Mouse (Mus musculus): ENCODE results near the gene Ceacam15.
"Not testable (repeated sequence)": the region's sequence is repeated elsewhere in the genome, so short reads cannot be mapped to it uniquely, and the experiment has no call there.

Gene Ceacam15

DNA sequence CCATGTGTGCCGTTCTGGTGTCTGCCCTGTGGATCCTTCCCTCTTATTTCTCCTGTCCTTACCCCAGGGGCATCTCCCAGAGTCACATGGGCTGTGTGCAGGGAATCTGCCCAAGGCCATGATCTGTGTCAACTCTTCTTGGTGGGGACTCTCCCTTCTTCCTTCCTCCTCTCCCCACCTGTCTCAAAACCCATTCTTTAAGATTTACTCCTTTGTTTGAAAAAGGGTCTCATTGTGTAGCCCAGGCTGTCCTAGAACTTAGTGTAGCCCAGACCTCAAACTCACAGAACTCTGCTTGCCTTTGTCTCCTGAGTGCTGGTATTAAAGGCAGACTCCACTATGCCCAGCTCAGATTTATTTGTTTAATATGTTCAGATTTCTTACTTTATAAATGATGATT lies at the start of gene Ceacam15:
Gene Ceacam15 (minus strand): TSS at position 101 of the 400 bp plus-strand sequence.
- no peak for DNase-seq

GRCm38 (mm10) chr7:16722490-16722889 lies 47.0 kb upstream of the Ceacam15 start:
- not testable (repeated sequence) for DNase-seq

- DNase-seq = no peak
Observed at GRCm38 (mm10) chr7:16721629-16722028, 46.1 kb upstream of the Ceacam15 start, which contains the start of gene Ceacam9. Gene Ceacam9, plus strand, starts transcription at chr7:16721929.

DNA sequence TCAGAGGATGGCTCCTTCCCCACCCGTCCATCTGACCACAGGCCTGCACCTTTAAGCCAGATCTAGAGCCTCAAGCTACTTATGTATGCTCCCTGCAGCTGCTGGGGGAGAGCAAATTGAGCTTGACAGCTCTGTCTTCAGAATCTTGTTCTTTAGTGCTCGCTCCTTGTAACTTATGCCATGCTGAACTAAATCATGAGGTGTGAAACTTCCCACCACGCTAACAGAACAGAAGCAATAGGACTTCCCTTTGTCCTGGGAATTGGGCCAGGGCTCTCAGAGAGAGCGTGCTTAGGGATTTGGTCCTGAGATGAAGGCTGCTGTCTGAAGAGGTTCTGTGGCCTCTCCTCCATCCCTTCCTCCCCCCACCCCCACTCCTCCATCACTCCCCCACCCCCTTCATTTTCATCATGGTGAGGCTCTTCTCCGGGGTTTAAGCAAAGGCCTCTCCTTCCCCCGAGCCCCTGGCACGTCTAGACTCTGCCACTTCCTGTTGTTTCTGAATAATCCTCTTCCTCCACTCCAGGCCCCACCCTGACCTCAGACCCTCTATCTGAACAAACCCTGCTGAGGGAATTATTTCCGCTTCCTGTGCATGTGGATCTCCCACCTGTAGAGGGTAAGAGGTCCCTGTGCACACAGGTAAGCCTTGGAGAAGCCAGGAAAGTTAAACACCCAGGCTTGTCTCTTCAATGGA lies 41.1 kb upstream of the Ceacam15 start:
- not testable (repeated sequence) for DNase-seq

DNA sequence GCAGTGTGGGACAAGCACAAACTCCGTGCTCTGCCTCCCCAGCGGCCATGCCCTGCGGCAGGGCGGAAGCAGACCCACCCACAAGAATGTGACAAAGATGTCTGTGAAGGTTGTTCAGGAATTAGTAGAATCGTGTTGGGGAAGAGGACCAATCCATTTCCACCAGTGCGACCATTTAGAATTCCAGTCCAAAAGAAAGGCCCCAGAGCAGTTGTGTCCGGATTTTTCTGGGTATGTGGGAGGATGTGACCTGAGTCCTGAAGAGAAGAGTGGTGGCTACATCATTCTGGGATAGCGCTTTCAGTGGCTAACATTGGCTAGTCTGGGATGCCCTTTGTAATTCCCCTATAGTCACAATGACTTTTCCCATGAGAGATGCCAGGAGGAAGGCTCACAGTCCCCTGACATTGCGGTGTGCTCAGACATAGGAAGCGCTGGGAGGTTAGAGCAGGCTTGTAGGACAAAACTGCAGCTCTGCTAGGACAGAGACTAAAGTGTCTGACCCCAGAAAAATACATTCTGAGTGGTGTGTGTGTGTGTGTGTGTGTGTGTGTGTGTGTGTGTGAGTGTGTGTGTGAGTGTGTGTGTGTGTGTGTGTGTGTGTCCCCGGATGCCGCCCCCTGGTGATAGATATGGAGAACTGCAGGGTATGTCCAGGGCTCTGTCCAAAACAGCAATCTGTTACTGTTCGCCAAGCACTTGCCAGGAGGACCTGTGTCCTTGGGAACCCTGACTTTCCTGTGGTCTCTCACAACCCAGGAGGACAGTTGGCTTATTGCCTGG lies 37.3 kb upstream of the Ceacam15 start:
- DNase-seq = no peak

- no peak for DNase-seq
Observed at GRCm38 (mm10) chr7:16710604-16711003, 35.1 kb upstream of the Ceacam15 start.

DNA sequence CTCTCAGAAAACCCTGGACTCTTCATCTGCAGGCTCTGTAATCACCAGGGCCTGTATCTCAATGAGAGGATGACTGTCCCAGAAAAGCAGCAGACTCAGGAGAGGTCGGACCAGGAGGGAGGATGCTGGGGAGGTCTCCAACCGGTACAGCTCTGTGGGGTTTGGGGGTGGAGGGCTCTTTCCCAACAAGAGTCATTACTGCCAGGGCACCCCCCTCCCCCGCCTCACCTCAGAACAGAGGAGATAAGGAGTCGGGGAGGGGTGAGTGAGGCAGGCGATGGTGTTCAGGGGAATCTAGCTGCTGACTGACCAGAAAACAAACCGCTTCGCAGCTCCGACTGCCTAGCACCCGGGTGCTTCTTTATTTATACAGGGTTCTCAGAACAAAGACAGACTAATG lies 32.7 kb upstream of the Ceacam15 start:
- DNase-seq = no peak

DNA sequence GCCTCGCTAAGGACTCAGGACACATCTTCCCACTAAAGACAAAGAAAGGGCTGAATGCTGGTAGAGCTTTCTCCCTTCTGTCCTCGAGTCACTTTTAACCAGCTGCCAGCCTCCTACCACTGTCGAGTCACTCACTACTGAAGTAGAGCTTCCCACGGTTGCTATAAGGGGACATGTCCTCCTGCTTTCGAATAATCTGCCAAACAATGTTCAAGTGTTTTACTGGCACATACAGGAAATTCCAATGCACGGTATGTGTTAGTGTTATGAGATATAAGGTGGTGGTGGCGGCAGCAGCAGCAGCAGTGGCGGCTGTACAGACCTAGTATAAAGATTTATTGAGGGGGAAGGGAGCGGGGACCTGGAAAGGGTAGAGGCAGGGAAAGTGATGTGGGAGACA lies 30.9 kb upstream of the Ceacam15 start:
- DNase-seq = no peak

- no peak for DNase-seq
Observed at GRCm38 (mm10) chr7:16700583-16700982, 25.1 kb upstream of the Ceacam15 start.

- DNase-seq = no peak
Observed at GRCm38 (mm10) chr7:16699042-16699441, 23.5 kb upstream of the Ceacam15 start.

GRCm38 (mm10) chr7:16695025-16695424 lies 19.5 kb upstream of the Ceacam15 start:
- DNase-seq = no peak

- no peak for DNase-seq
Observed at GRCm38 (mm10) chr7:16689196-16689595, 13.7 kb upstream of the Ceacam15 start.

GRCm38 (mm10) chr7:16680194-16680593 lies 4.7 kb upstream of the Ceacam15 start:
- DNase-seq = not testable (repeated sequence)

DNA sequence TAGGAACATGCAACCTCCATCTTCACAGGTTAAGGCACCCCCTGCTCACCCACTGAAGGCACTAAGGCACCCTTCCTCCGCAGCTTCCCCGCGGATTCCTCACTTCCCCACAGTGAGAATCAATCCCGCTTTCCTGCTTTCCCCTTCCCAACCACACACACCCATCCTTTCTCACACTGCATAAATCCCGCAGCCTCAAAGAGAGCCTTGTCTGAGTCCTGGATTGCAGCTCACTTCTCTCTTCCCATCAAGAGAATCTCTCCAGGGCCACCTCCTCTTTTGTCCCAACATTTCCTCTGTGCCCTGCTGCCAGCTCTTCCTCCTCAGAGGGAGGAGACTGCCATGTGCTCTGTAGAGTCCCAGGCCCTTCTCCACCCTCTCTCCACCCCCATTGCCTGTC lies 806 bp downstream of the Ceacam15 start:
- not testable (repeated sequence) for DNase-seq

DNA sequence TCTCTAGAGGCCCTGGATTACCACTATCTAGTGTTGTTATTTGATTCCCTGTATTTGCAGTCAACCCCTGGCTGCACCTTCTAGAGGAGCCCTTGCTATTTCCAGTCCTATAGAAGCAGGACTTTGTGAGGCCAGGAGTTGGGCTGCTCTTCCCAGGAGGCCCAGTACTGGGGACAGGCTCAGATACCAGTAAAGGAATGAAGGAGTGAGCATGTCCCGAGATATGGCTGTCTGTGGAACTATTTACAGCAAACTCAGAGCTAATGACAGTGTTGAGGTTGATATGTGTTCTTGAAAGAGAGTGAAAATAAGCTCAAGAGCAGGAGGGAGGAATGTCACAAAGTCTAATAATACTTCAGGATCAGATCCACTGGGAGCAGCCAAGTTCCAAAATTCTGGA lies 1.7 kb downstream of the Ceacam15 start:
- DNase-seq = no peak

- not testable (repeated sequence) for DNase-seq
Observed at GRCm38 (mm10) chr7:16668331-16668930, 7.1 kb downstream of the Ceacam15 start.

- DNase-seq = no peak
Observed at GRCm38 (mm10) chr7:16644260-16644659, 31.2 kb downstream of the Ceacam15 start.

DNA sequence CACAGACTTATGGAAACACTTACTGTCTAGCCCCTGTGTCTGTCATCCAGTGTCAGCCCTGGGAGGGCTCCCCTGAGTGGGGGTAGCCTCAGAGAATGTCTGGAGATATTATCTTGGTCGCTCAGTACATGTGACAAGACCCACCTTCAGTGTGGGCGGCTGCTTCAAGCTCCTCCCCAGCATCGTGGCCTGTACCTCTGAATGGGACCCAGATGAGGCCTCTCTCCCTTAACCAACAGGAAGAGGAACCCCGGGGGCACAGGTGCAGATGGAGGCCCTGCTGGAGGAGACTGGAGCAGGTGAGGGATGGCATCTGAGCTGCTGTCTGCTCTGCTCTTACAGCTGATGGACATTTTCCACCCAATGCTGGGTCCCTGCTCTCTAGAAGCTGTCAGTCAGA lies 32.4 kb downstream of the Ceacam15 start:
- DNase-seq = not testable (repeated sequence)

DNA sequence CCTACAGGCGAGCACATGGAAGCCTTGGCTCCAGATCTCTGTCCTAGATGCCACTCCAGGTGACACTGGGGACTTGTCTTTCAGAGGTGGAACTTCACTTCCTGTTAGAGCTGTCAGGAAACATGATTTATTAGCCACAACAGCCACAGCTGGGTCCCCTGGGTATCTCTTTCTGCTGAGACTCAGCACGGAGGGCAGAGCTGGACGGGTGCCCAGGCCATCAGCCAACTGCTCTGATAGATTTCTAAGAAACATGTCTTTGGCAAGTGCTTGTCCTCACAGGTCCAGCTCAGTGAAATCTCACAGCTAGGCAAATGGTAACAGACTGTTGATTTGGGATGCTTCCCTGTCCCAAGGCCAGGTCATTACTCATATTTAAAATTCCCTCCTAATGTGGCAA lies 36.5 kb downstream of the Ceacam15 start:
- peak; percentile 40 for DNase-seq

DNA sequence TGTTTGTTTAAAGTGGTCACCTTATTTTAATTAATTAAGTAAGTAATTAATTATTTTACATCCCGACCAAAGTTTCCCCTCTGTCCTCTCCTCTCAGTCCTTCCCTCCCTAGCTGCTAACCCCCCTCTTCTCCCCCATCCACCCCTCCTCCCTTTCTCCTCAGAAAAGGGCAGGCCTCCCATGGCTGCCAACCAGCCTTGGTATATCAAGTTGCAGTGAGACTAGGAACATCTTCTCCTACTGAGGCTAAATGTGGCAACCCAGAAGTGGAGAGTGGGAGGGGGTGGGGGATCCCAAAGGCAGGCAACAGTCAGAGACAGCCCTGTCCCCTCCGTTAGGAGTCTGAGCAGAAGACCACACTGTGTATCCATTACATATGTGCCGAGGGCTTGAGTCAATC lies 40.4 kb downstream of the Ceacam15 start:
- no peak for DNase-seq

DNA sequence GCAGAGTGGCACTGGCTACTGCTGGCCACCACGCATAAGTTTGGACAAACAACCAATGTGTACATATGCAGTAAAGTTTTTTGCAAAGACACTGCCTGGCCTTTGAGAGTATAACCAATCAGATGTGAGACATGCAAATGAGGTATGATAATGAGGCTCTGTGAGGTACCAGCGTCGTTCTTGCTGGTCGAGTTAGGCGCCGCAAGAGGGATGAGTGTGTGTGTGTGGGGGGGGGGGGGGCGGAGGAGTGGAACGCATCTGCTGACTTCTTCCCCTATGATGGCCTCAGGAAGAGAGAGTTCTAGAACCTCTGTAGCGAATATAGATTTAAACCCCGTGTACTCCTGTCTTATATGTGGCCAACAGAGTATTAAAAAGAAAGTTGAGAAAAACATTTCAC lies 41.6 kb downstream of the Ceacam15 start:
- not testable (repeated sequence) for DNase-seq

- DNase-seq = no peak
Observed at GRCm38 (mm10) chr7:16631932-16632331, 43.6 kb downstream of the Ceacam15 start.

DNA sequence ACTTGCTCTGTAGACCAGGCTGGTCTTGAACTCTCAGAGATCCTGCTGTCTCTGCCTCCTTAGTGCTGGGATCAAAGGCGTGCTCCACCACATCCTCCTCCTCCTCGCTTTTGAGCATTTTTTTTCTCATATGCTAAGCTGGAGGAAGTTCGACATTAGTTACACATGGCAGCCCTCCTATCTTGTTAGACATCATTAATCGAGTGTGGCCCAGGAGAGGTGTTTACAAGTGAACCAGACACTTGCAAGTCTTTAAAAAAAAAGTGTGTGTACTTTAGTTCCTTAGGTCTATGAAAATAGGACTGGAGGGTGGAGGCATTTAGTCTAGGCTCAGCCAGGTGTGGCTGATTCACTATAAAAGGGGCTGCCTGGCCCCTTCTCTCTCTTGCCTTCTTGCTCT lies 44.5 kb downstream of the Ceacam15 start:
- no peak for DNase-seq

Data from cerebellum, adult 9-11 months (tissue).